8 mouse cellular contexts compared by ENCODE assay signal in genomic region chr16:89817301-89817700, GRCm38 (mm10).
DNase-seq lines count a peak whose midpoint lies in the region; ATAC-seq and TF ChIP-seq lines count a peak whose summit lies in the region.

No protein-coding gene starts in this region.

- peak overlapping the region; percentile 88 for H3K4me2 ChIP-seq in lung, embryonic 16.5 days (ENCODE audit: low read depth, low read length)
- peak overlapping the region; percentile 86 for H3K4me2 ChIP-seq in limb, embryonic 13.5 days (replicated peaks)

- peak overlapping the region; percentile 65 for H3K4me3 ChIP-seq in heart, embryonic 10.5 days
- peak overlapping the region; percentile 49 for H3K4me3 ChIP-seq in lung, embryonic 16.5 days (ENCODE audit: low read length)
- no peak overlapping the region for H3K4me3 ChIP-seq in limb, embryonic 13.5 days
- H3K4me3 ChIP-seq in olfactory bulb, adult 2 months (ENCODE audit: insufficient read depth, low read depth, low read length): peak overlapping the region; percentile 18; the same call in 1 of the 2 replicates

- H3K36me3 ChIP-seq in heart, embryonic 10.5 days: peaks cover 18% of the 10 kb centered on the region
- no peaks in the 10 kb centered on the region for H3K36me3 ChIP-seq in lung, embryonic 16.5 days (ENCODE audit: control insufficient read depth, insufficient read depth, low read length)
- peaks cover 31% of the 10 kb centered on the region for H3K36me3 ChIP-seq in limb, embryonic 13.5 days

- no peak for DNase-seq in heart, embryonic 10.5 days (ENCODE audit: low spot score)
- DNase-seq in heart, postnatal 14 days: no peak
- no peak for DNase-seq in lung, postnatal 25 days (ENCODE audit: low spot score)
- no peak for DNase-seq in adrenal gland, adult (ENCODE audit: inconsistent age in 2 of 2, low spot score in 1 of 2)
- no peak for DNase-seq in cerebellum, postnatal 25 days

- intact Hi-C loops in heart, postnatal 14 days (cut with DNase I): no loop called here

- TF ChIP-seq CTCF in olfactory bulb, adult 2 months (IDR thresholded peaks at IDR 0.05; ENCODE audit: insufficient read depth, low read depth, low read length): no peak

- TF ChIP-seq POLR2A in olfactory bulb, adult 2 months (IDR thresholded peaks at IDR 0.05; ENCODE audit: insufficient read depth, low read depth, low read length): no peak

- ATAC-seq in lung, embryonic 16.5 days (ENCODE audit: low read depth): no peak
- no peak for ATAC-seq in limb, embryonic 13.5 days (ENCODE audit: low FRiP score, low read depth)

- H3K4me1 ChIP-seq in heart, embryonic 10.5 days: peaks cover 35% of the 10 kb centered on the region
- peaks cover 14% of the 10 kb centered on the region for H3K4me1 ChIP-seq in lung, embryonic 16.5 days (replicated peaks; ENCODE audit: control insufficient read depth, insufficient read depth, low read length)
- peaks cover 30% of the 10 kb centered on the region for H3K4me1 ChIP-seq in limb, embryonic 13.5 days
- H3K4me1 ChIP-seq in olfactory bulb, adult 2 months (ENCODE audit: control insufficient read depth, insufficient read depth, low read length): peaks cover 35% of the 10 kb centered on the region

- H3K27me3 ChIP-seq in heart, embryonic 10.5 days (ENCODE audit: insufficient read depth, poor library complexity, severe bottlenecking): no peaks in the 10 kb centered on the region
- H3K27me3 ChIP-seq in lung, embryonic 16.5 days (ENCODE audit: control insufficient read depth, insufficient read depth, low read depth, low read length): peaks cover 3% of the 10 kb centered on the region
- peaks cover 8% of the 10 kb centered on the region; the same call in 1 of the 2 replicates for H3K27me3 ChIP-seq in limb, embryonic 13.5 days

- peak overlapping the region; percentile 67 for H3K27ac ChIP-seq in heart, embryonic 10.5 days
- H3K27ac ChIP-seq in lung, embryonic 16.5 days (ENCODE audit: low read length): no peak overlapping the region
- no peak overlapping the region for H3K27ac ChIP-seq in limb, embryonic 13.5 days
- peak overlapping the region; percentile 17 for H3K27ac ChIP-seq in olfactory bulb, adult 2 months (ENCODE audit: insufficient read depth, low read depth, low read length)

- peak overlapping the region; percentile 9; the same call in 1 of the 2 replicates for H3K9ac ChIP-seq in lung, embryonic 16.5 days (ENCODE audit: low read length)
- H3K9ac ChIP-seq in limb, embryonic 13.5 days: no peak overlapping the region

- 9% methylated on average over 9 of the region's 9 CpGs for WGBS in heart, embryonic 10.5 days
- 23% methylated on average over 9 of the region's 9 CpGs for WGBS in lung, embryonic 16.5 days
- 15% methylated on average over 9 of the region's 9 CpGs for WGBS in limb, embryonic 13.5 days
- WGBS in olfactory bulb, adult 2 months: 44% methylated on average over 9 of the region's 9 CpGs

- H3K9me3 ChIP-seq in heart, embryonic 10.5 days: no peaks in the 10 kb centered on the region
- H3K9me3 ChIP-seq in lung, embryonic 16.5 days (ENCODE audit: control insufficient read depth, low read length): 0 out of 2 replicates have a peak, but pooled peaks cover 3% of the 10 kb centered on the region
- H3K9me3 ChIP-seq in limb, embryonic 13.5 days: no peaks in the 10 kb centered on the region

Comparison
In these comparisons a context has a peak if more than half of its experiments do, and no peak if none do; other contexts are left out.
1. H3K27ac ChIP-seq: peak in heart, embryonic 10.5 days (single experiment) and olfactory bulb, adult 2 months (single experiment); none in lung, embryonic 16.5 days (single experiment) and limb, embryonic 13.5 days (single experiment).